Mouse (Mus musculus) layer of hippocampus, adult 18-20 months (tissue): ENCODE results near the gene Gpr37l1. TPM values are rescaled to one million over a fixed set of nuclear protein-coding genes. Genes with fewer than 3 reads are reported as not detected.
"Not testable (repeated sequence)": the region's sequence is repeated elsewhere in the genome, so short reads cannot be mapped to it uniquely, and the experiment has no call there.

Experiments
- DNase-seq, 2 experiments: peaks; one replicate each; pipeline ENCODE4 v3.0.0; 2022; ENCODE audit warnings: low spot score in 2 of 2
- long read RNA-seq: library from polyadenylated mRNA; stranded (forward); transcript quantifications from one replicate; pipeline ENCODE4 v2.0.0, GENCODE M21; 2021
- total RNA-seq, 2 experiments: library from RNA; stranded (reverse); gene quantifications; 2 replicates each; pipeline ENCODE4 v1.2.3; 2021

The Gpr37l1 gene
- 100 to 1,000 TPM; 195 to 208 TPM for total RNA-seq
- long read RNA-seq, transcript Gpr37l1-201 (2 exons, 2,269 nt): major isoform, 202 of 232 reads
- long read RNA-seq, partial matches to known transcripts: 1 of 232 reads
- long read RNA-seq, other reads (novel, unspliced or antisense): 29 of 232 reads

DNA sequence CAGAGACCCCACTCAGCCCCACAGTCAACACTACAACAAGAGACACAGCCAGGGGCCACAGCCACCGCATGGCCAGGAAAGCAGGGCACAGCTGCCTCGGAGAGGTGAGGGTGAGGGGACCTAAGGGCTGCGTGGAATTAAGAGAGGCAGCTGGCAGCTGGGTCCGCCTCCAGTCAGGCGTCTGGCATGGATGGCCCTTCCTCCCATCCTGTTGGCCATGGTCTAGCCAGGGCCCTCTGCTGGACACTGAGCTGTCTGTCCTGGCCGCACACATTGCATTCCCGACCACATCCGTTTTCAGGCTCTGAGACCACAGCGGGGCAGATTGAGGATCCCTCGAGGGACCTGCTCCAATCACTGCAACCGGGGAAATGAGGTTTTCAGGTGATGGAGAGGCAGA lies at the start of gene Gpr37l1:
Gene Gpr37l1 (minus strand): TSS at position 247 of the 400 bp plus-strand sequence.
- DNase-seq: peak; percentile 58 to 60

DNA sequence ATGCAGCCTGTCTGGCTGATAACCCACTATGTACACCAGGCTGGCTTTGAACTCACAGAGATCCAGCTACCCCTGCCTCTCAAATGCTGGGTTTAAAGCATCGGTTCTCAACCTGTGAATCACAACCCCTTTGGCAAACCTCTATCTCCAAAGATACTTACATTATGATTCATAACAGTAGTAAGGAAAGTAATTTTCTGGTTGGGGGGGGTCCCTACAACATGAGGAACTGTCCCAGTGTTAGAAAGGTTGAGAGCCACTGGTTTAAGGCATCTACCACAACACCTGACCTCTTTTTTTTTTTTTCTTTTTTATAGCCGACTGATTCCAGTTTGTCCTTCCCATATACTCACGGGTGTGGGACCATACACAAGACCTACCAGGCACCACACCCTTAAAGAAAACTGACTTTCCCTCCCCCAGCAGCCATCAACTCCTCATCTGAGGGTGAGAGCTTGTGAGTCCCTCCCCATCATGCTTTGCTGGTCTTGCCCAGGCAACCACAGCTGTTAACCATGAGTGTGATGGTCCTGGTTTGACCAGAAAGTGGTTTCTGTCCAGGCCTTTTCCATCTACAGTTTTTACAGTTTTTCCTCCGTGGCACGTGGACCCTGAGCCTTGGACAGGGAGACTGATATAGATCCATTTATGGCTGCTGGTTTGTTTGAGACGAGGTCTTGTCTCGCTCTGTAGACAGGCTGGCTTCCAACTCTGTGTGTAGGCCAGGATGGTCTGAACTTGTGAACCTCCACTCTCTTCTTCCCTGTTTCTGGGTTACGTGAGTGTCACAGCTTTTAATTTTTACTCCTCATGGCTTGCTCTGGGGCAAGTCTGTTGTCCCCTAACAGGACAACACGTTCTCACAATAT lies 46.5 kb upstream of the Gpr37l1 start:
- DNase-seq: no peak

DNA sequence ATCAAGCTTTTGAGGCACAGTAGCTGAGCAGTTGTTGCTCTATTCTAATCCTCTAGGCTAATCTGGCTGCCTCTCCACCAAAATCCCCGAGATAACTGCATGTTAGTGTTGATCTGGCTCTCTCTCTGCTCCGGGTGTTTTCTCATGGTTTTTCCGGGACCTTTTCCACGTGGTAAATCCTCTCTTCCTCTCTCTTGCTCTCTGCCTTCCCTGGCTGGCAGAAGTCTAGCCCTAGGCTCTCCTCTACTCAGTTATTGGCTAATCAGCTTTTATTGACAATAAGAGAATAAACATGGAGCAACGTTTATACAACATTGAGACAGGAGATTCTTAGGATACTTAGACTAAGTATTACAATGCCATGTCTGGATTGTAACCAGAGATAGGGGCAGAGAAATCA lies 42.9 kb upstream of the Gpr37l1 start:
- no peak for DNase-seq

DNA sequence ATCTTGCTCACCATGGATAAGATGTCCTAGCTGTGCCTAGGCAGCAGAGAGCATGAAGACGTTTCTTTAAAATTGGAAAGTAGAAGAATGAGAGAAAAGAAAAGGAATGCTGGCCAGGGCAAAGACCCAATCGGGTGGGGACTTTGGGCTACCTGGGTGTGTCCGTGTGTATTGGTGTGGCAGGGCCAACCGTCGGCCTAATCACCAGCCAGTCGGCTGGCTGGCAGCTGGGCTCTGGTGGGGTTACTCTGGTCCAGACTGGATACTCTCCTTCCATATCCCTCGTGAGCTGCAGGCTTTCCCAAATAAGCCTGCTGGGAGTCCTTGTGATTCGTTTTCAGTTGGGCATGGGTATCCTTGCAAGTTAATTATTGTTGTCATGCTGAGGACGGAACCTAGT lies 41.2 kb upstream of the Gpr37l1 start:
- no peak for DNase-seq

DNA sequence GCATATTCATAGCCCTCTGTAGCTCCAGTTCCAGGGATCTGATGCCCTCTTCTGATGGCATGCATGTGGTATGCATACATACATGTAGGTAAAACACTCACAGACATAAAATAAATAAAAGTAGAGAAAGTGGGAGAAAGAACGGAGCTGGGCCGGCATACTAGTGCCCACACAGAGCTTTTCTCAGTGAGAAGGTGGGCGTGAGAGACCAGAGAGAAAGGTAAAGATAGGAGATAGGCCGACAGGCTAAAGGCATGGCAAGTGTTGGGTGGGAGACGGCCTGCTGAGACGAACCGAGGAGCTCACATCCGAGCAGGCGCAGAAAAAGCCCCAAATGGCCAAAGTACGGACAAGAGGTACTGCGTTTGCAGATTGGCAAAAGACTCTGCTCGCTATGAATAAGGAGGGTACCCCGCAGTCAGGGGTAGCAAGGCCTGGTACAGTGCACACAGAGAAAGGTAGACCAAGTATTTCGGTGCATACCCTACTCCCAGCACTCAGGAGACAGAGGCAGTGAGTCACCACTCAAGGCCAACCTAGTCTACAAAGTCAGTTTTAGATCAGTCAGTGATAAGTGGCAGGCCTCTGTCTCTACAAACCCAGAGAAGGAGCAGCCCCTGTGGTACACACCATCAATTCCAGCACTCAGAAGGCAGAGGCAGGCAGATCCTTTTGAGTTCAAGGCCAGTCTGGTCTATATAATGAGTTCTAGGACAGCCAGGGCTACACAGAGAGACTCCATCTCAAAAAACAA lies 39.3 kb upstream of the Gpr37l1 start:
- no peak for DNase-seq

DNA sequence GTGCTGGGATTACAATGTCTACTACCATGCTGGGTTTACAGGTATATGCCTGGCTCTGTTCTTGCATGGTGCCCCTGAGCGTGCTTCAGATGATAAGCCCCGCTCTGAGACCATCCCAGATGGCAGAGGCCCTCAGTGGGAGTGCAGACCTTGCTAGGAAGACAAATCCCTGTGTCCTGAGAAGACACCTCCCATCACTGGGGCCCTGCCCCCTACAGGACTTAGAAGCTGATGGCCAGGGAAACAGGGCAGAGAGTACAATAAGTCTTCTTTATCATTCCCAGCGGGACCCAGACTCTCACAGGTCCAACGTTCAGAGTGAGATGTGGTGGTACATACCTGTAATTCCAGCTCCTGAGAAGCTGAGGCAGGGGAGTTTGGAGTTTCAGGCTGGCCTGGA lies 37.8 kb upstream of the Gpr37l1 start:
- DNase-seq: no peak

DNA sequence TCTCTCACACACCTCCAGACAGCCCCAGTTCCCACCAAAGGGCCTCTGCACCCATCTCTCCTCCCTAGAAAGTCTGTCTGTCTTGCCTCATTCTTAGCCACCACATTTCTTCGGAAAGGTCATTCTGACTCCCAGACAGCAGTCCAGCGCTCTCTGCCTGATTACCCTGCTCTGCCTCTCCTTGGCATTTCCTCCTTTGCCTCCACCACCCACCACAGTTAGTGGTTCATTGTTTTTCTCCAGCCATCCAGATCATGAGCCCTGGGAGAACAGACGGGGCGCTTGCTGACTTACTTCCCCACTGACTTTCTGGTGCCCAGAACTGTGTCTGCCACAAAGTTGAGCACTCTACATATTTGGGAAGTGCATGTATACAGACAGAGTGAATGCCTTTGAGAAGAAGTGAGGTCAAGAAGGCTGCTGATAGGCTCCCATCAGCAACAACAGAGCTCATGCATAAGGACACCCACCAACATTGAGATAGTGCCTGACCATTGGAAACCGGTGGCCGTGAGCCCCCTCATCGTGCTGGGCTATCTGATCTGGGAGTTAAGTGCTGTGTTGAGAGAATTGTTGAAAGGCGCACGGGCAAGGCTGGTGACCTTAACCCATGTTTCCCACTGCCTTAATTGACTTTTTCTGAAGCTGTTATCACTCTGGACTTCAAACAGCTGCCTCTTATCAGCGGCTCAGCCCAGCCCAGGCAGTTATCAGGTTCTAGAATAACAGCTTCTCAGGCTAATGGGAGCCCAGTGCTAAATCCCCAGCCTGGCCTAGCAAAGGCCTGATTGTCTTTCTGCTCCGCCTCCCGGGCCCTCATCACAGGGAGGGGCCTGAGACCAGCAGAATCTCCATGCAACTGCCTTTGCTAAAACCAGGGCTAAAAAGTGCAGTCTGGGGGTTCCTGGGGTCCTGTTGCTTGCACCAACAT lies 37.0 kb upstream of the Gpr37l1 start:
- DNase-seq: no peak

DNA sequence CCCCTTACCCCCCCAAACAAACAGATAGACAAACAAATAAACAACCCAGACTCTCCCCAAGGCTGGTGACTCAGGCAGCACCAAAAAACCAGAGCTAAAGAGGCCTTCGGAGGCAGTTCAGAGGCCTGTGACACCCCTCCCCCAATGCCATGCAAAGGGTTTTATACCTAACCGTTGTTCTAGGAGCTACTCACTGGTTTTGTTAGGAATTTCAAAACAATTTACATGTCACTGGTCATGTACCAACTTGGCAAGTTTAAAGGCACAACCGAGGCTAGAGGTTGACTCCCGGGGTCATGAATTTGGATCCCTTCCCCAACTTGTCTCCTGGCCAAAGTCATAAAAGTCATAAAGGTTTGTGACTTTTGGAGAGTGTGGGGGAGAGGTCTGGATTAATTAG lies 32.9 kb upstream of the Gpr37l1 start:
- no peak for DNase-seq

DNA sequence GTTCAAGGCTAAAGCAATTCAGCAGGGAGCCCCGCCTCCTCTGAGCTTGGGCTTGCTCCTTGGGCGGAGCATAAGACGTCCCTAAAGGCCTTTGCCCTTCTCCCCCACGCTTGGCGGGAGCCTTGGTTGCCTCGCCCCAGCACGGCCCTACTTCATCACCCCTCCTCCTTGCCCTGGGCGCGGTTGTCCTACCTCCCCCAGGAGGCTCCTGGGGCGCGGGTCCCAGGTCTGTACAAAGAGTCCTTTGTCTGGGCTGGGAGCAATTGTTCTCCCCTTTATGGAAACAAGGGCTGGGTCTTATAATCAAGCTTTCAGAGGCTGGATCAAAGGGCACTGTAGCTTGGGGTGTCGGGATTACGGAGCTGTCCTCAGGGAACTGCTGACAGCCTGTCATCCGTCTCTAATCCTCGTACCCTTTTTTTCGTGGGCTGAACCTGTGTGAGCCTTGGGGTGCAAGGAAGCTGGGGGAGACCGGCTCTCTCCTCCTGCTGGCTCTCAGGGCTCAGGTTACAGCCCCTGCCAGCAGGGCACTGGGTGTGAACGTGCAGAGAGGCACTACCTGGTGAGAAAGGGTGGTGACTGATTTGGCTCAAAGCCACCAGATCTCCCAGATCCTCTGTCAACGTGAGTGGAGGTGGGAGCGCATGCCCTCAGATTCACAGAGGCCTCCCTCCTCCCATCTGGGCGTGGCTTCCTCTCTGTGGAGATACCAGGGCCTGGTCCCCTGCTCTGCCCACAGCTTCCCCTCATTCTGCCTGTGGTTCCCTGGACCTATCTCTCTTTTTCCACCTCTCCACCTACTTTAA lies 31.7 kb upstream of the Gpr37l1 start:
- DNase-seq: no peak

DNA sequence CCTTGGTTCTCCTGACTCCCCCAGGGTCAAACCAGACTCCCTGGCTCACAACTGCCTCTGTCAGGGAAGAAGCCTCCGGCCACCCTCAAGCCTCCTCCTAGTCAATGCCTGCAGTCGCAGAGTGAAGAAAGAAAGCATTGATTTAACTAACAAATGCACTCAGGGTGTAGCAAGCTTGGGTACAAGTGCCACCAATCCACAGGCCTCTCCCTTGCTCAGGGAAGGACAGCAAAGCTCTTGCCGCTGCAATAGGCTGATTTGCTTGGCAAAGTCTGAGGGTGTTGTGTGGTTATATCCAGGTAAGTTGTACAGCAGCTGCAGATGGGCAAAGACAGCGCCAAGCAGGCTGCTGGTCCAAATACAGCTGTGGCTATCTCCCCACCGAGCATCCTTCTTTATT lies 30.9 kb upstream of the Gpr37l1 start:
- DNase-seq: no peak

DNA sequence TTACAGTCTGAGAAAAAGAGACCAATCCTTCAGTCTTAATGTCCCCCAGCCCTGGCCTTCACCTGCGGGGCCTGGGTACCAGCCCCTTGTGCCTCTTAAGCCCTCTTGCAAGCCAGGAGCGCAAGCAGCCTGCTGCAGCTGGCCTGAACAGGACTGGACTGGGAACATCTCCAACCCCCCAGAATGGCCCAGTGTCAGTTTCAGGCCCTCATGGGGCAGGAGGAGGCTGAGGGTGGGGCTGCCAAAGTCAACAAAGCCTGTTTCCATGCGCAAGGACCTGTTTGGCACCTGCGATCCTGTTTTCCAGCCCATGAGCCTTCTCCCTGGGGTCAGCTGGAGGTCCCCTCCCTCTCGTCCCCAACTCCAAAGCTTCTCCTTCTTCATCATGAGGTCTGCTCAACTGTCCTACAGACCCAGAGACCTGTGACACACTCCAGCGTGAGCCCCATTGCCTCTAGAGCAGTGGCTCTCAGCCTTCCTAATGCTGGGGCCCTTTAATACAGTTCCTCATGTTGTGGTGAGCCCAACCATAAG lies 28.5 kb upstream of the Gpr37l1 start:
- DNase-seq: no peak

DNA sequence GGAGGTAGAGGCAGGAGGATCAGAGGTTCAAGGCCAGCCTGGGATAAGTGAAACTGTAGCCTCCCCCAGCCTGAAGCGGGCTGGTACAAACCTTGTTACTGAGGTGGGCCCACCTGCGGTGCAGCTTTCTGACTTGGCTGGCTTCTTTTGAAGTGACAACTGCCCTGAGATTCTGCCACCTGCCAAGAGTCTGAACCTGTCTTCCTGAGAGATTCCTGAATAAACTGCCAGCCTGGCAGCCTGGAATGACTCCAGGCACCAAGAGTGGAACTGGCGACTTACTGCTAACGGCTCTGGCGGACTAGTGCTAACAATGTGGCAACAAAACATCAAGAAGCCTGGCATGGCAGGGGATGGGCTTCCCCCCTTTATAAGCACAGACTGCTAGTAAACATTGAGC lies 26.9 kb upstream of the Gpr37l1 start:
- DNase-seq: not testable (repeated sequence)

DNA sequence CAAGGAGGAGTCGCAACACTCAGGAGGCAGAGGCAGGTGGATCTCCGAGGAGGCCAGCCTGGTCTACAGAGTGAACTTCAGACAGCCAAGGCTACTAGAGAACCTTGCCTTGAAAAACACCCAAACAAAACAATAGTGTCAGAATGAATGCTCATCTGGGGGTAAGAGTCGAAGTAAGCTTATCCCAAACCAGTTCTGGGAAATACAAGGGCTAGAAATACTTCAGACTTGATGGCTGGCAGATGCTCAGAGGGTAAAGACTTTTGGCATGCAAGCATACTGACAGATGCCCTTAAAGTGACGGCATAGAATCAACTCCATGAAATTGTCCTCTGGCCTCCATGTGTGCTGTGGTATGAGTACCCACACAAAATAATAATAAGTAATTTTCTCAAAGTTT lies 21.7 kb upstream of the Gpr37l1 start:
- no peak for DNase-seq

DNA sequence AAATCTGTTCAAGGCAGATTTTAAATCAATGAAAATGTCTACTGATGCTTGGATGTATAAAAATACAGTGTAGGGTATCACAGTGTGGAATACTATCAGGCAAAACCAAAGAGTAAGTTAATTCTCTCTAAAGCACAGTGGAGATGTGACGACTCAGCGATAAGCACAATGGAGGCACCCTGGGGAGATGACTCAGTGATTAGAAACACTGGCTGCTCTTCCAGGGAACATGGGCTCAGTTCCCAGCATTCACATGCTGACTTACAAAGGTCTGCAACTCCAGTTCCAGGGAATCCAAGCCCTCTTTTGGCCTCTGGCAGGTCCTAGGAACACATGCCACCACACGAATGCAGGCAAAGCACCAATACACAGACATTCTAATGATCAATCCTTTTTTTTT lies 20.7 kb upstream of the Gpr37l1 start:
- DNase-seq: peak in 1 of 2 experiments; percentile 51

DNA sequence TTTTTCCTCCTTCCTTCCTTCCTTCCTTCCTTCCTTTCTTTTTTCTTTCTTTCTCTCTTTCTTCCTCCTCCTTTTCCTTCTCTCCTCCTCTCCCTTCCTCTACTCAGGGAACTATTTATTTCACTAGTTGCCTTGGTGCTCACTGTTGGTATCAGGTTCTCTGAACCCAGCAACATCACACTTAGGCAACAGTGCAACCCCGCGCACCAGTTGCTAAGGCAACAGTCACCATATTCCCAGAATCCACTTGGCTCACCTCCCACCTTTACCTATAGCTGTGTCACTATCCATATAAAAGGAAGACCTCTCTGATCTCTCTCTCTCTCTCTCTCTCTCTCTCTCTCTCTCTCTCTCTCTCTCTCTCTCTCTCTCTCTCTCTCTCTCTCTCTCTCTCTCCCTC lies 19.5 kb upstream of the Gpr37l1 start:
- not testable (repeated sequence) for DNase-seq

DNA sequence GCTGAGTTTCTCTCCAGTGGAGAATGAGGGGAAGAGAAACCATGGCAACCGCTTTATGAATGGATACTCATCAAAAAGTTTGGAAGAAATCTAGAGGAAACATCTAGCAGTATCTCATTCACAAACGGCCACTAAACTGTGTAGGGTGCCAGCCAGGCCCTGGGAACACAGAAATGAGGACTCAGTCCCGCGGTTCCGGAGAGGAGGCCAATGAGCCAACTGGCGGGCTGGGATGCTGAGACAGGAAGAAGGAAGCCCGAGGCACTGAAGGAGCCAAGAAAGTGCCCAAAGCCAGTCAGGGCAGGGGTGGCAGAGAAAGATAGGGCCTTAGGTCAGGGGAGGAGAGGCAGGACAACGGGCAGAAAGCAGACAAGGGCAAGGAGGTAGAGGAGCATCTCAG lies 18.9 kb upstream of the Gpr37l1 start:
- DNase-seq: no peak

DNA sequence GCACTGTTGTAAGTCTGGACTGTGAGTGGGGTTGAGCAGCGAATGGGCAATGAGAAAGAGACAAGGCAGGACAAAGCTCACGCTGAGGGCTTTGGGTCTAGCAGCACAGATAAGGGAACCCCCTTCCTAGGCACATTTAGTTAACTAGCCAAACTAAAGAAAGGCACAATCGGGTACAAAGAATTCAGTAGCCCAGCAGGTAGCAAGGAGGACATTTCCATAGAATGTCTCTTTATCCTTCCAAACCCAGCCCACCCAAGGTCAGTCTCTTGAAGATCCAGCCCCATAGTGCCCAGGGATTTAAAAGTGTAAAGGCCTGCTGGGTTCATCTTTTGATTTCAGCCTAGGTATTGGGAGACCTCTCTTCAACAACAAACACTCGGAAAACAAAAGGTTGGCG lies 18.5 kb upstream of the Gpr37l1 start:
- DNase-seq: no peak

DNA sequence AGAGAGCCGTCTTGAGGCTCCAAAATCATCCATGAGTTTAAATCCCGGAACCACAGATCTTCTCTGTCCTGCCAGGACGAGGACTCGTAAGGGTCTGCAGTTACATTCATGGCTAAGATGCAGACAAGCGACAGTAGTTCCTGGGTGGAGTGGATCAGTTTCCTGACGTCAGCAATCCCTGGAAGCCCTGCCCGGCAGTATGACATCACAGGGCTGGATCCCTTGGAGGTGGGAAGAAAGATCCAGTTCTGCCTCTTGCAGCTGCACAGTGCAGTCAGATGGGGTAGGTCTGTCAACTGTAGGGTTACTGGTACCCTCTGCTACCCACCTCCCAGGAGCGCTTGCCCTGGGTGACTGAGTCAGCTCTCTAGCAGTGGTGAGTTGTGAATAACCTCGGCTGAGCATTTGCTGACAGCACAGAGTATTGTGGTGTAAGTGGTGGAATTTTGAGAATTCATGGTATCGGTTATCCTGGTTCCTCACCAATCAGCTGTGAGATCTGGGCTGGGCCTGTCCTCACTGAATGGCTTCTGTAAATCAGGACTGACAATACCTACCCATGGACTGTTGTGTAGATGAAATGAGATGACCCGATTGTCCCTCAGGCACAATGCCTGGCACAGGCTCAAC lies 16.6 kb upstream of the Gpr37l1 start:
- DNase-seq: no peak

DNA sequence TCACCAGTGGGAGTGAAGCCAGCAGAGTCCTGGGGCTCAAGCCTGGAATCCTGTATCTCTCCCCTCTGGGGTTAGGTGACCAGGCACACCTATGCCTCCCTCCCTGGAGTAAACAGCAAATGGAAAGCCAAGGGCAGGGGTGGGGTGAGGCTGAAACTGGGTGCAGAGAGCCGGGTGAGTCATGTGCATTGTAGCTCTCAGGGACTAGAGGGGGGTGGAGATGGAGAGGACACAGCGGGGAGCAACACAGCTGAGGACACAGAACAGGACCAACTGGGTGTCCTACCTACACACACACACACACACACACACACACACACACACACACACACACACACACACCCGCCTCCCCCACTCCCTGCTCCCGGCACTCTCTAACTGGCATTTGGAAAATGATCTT lies 16.0 kb upstream of the Gpr37l1 start:
- DNase-seq: no peak

DNA sequence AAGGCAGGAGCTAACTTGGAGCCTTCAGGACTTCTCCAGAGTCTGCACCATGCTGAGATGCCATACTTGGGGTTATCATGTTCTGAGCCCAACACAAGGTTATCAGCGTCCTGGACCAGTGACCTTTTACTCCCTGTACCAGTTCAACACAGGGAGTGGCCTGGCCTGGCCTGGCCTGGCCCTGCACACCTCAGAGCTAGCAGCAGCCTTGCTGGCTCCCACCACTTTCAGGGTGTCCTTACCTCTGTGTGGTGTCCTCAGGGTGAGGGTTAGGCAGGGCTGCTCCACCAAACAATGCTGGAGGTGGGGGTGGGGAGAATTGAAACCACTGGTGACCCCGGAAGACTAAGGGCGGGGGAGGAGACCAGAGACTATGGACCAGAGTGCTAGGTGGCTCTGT lies 15.5 kb upstream of the Gpr37l1 start:
- no peak for DNase-seq
